Mouse (Mus musculus) left cerebral cortex, adult 9 months (tissue): ENCODE measurements around the gene Vps11.
"Not testable (repeated sequence)": the region's sequence is repeated elsewhere in the genome, so short reads cannot be mapped to it uniquely, and the experiment has no call there.

Experiments used
- DNase-seq, 2 experiments: peaks; one replicate each; pipeline ENCODE4 v3.0.0; 2022; ENCODE audit warnings: low spot score in 2 of 2

Gene Vps11

GRCm38 (mm10) chr9:44314910-44315309 is 46.6 kb downstream of the Vps11 start:
- no peak for DNase-seq

- DNase-seq, result no peak
These were observed 47.3 kb downstream of the Vps11 start for GRCm38 (mm10) chr9:44314257-44314547.

GRCm38 (mm10) chr9:44313476-44314256 is 47.8 kb downstream of the Vps11 start:
- DNase-seq, result peak; percentile 55 to 84

- DNase-seq, result no peak
These were observed 50.0 kb downstream of the Vps11 start for GRCm38 (mm10) chr9:44311136-44312134.

- DNase-seq, result no peak
These were observed 50.7 kb downstream of the Vps11 start for GRCm38 (mm10) chr9:44310750-44311135.

GRCm38 (mm10) chr9:44309756-44310155 is 51.7 kb downstream of the Vps11 start:
- no peak for DNase-seq

- DNase-seq, result no peak
These were observed 54.2 kb downstream of the Vps11 start for GRCm38 (mm10) chr9:44307248-44307647.

GRCm38 (mm10) chr9:44306532-44306931 is 54.9 kb downstream of the Vps11 start:
- DNase-seq, result no peak

- peak; percentile 98 to 99 for DNase-seq
These were observed 55.9 kb downstream of the Vps11 start, which contains the start of gene Hinfp for GRCm38 (mm10) chr9:44305466-44306079. TSS of gene Hinfp (minus strand) at chr9:44305671.

GRCm38 (mm10) chr9:44300001-44300400 is 61.5 kb downstream of the Vps11 start:
- DNase-seq, result not testable (repeated sequence)
